9 mouse cellular contexts compared by ENCODE assay signal in the genomic region with DNA sequence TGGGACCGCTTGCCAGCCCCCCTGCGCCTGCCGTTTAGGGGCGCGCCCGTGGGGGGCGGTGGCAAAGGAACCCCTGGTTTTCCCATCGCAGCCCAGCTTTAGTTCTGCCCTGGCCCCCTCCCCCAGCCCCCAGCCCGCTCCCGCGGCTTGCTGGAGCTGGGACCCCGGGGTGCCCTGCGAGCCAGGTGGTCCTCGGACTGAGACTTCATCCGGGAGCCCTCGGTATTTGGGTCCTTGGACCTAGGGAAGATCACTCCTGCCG. TPM values are rescaled to one million over a fixed set of nuclear protein-coding genes. Genes with fewer than 3 reads are reported as not detected.
DNase-seq lines count a peak whose midpoint lies in the region; ATAC-seq and TF ChIP-seq lines count a peak whose summit lies in the region.
"Had no signal": no experiment of that assay in that cellular context is flagged by ENCODE, and none has a peak within 500 bp of the region (broad histone marks: within the 10 kb centered on the region; RNA-seq: fewer than 3 reads in every experiment).

No protein-coding gene starts in this region.

- H3K9ac ChIP-seq in kidney, postnatal 0 days (ENCODE audit: low read depth, low read length) = peak overlapping the region; percentile 31; the same call in 1 of the 2 replicates
- H3K9ac ChIP-seq in embryonic facial prominence, embryonic 14.5 days (ENCODE audit: low read depth, low read length) = peak overlapping the region; percentile 46
- peak overlapping the region; percentile 86 for H3K9ac ChIP-seq in hindbrain, embryonic 16.5 days (ENCODE audit: low read depth, low read length)
- H3K9ac ChIP-seq in neural tube, embryonic 12.5 days = peak overlapping the region; percentile 61

- H3K36me3 ChIP-seq in kidney, postnatal 0 days (ENCODE audit: insufficient read depth, low read length) = no peaks in the 10 kb centered on the region
- no peaks in the 10 kb centered on the region for H3K36me3 ChIP-seq in embryonic facial prominence, embryonic 14.5 days (ENCODE audit: control insufficient read depth, insufficient read depth, low read length)
- H3K36me3 ChIP-seq in hindbrain, embryonic 16.5 days (ENCODE audit: control insufficient read depth, insufficient read depth, low read length) = no peaks in the 10 kb centered on the region
- H3K36me3 ChIP-seq in neural tube, embryonic 12.5 days = no peaks in the 10 kb centered on the region

- no peaks in the 10 kb centered on the region for H3K9me3 ChIP-seq in kidney, postnatal 0 days (replicated peaks; ENCODE audit: low read length)
- no peaks in the 10 kb centered on the region for H3K9me3 ChIP-seq in embryonic facial prominence, embryonic 14.5 days (ENCODE audit: control insufficient read depth, low read length)
- H3K9me3 ChIP-seq in hindbrain, embryonic 16.5 days (ENCODE audit: control insufficient read depth, low read length) = no peaks in the 10 kb centered on the region
- H3K9me3 ChIP-seq in neural tube, embryonic 12.5 days = no peaks in the 10 kb centered on the region

- peak overlapping the region; percentile 26 for H3K4me3 ChIP-seq in kidney, postnatal 0 days (replicated peaks; ENCODE audit: low read depth, low read length)
- H3K4me3 ChIP-seq in embryonic facial prominence, embryonic 14.5 days (ENCODE audit: low read depth, low read length) = peak overlapping the region; percentile 47
- H3K4me3 ChIP-seq in hindbrain, embryonic 16.5 days (ENCODE audit: low read length) = peak overlapping the region; percentile 66
- peak overlapping the region; percentile 43 for H3K4me3 ChIP-seq in neural tube, embryonic 12.5 days

- peak overlapping the region; percentile 53 for H3K4me2 ChIP-seq in kidney, postnatal 0 days (ENCODE audit: low read length)
- peak overlapping the region; percentile 82 for H3K4me2 ChIP-seq in embryonic facial prominence, embryonic 14.5 days (ENCODE audit: low read depth, low read length)
- H3K4me2 ChIP-seq in hindbrain, embryonic 16.5 days (ENCODE audit: low read length) = peak overlapping the region; percentile 78
- peak overlapping the region; percentile 66 for H3K4me2 ChIP-seq in neural tube, embryonic 12.5 days (replicated peaks)

- H3K27me3 ChIP-seq in kidney, postnatal 0 days (ENCODE audit: insufficient read depth, low read length) = peaks cover 43% of the 10 kb centered on the region
- H3K27me3 ChIP-seq in embryonic facial prominence, embryonic 14.5 days (replicated peaks; ENCODE audit: control insufficient read depth, insufficient read depth, low read length) = peaks cover 47% of the 10 kb centered on the region
- peaks cover 16% of the 10 kb centered on the region for H3K27me3 ChIP-seq in hindbrain, embryonic 16.5 days (replicated peaks; ENCODE audit: control insufficient read depth, insufficient read depth, low read length)
- peaks cover 52% of the 10 kb centered on the region for H3K27me3 ChIP-seq in neural tube, embryonic 12.5 days (replicated peaks)

- 2% methylated on average over 13 of the region's 17 CpGs for WGBS in kidney, postnatal 0 days
- WGBS in embryonic facial prominence, embryonic 14.5 days = 2% methylated on average over 12 of the region's 17 CpGs
- 0% methylated on average over 15 of the region's 17 CpGs for WGBS in hindbrain, embryonic 16.5 days
- 1% methylated on average over 17 of the region's 17 CpGs for WGBS in neural tube, embryonic 12.5 days

- H3K27ac ChIP-seq in kidney, postnatal 0 days = no peak overlapping the region
- no peak overlapping the region for H3K27ac ChIP-seq in embryonic facial prominence, embryonic 14.5 days (replicated peaks; ENCODE audit: low read depth, low read length)
- peak overlapping the region; percentile 69 for H3K27ac ChIP-seq in hindbrain, embryonic 16.5 days (ENCODE audit: low read depth, low read length)
- no peak overlapping the region for H3K27ac ChIP-seq in neural tube, embryonic 12.5 days

- TF ChIP-seq CTCF in kidney, postnatal 0 days (IDR thresholded peaks at IDR 0.05; ENCODE audit: low read depth) = no peak

- H3K4me1 ChIP-seq in kidney, postnatal 0 days (replicated peaks; ENCODE audit: insufficient read depth, low read length) = peaks cover 9% of the 10 kb centered on the region
- H3K4me1 ChIP-seq in embryonic facial prominence, embryonic 14.5 days (ENCODE audit: control insufficient read depth, insufficient read depth, low read length) = no peaks in the 10 kb centered on the region; the same call in 1 of the 2 replicates
- peaks cover 24% of the 10 kb centered on the region for H3K4me1 ChIP-seq in hindbrain, embryonic 16.5 days (ENCODE audit: control insufficient read depth, insufficient read depth, low read depth, low read length)
- H3K4me1 ChIP-seq in neural tube, embryonic 12.5 days = peaks cover 35% of the 10 kb centered on the region

- DNase-seq in kidney, postnatal 0 days (ENCODE audit: low spot score) = no peak
- no peak for DNase-seq in kidney, postnatal 36 days
- no peak for DNase-seq in embryonic facial prominence, embryonic 14.5 days (ENCODE audit: low spot score)
- no peak for DNase-seq in adrenal gland, adult 18-20 months (ENCODE audit: low spot score in 2 of 2)
- DNase-seq in gastrocnemius, postnatal 36 days = no peak
- DNase-seq in embryo, embryonic 11 days = no peak
- DNase-seq: thymus, adult 2 months had no signal

- no peak for ATAC-seq in kidney, postnatal 0 days (replicated peaks; ENCODE audit: low FRiP score, low read depth)
- ATAC-seq in embryonic facial prominence, embryonic 14.5 days (ENCODE audit: low read depth) = no peak
- no peak for ATAC-seq in hindbrain, embryonic 16.5 days
- no peak for ATAC-seq in neural tube, embryonic 12.5 days (ENCODE audit: low FRiP score, low read depth)

- intact Hi-C loops in gastrocnemius, postnatal 36 days (cut with DNase I) = no loop called here

RNA-seq across cellular contexts. Expression of a gene that starts 4.2 kb away (rescaled TPM):
- 0.09 and 0.24 TPM in 2 replicates for polyA plus RNA-seq in kidney, postnatal 0 days (2015; fragmentation: Nextera tagmentation; extraction: Ambion mirVana)
- polyA plus RNA-seq in embryonic facial prominence, embryonic 14.5 days (2014; fragmentation: Nextera tagmentation; extraction: Ambion mirVana) = 0.86 and 1.1 TPM in 2 replicates
- 10.8 and 17.7 TPM in 2 replicates for polyA plus RNA-seq in hindbrain, embryonic 16.5 days (2015; fragmentation: Nextera tagmentation; extraction: Ambion mirVana)
- polyA plus RNA-seq in neural tube, embryonic 12.5 days (2016; fragmentation: Nextera tagmentation; extraction: Ambion mirVana) = 6.4 and 6.5 TPM in 2 replicates
- total RNA-seq in adrenal gland, adult 18-20 months (2021) = 1 to 10 TPM in 1 of 2 experiments, under 1 TPM in 1; 0.53 to 1.3 TPM
- not detected for total RNA-seq in gastrocnemius, postnatal 36 days (2021)

RNA-seq across cellular contexts. Expression of a gene that starts 31.2 kb away (rescaled TPM):
- 2,817 and 2,959 TPM in 2 replicates for polyA plus RNA-seq in kidney, postnatal 0 days (2015; fragmentation: Nextera tagmentation; extraction: Ambion mirVana)
- polyA plus RNA-seq in embryonic facial prominence, embryonic 14.5 days (2014; fragmentation: Nextera tagmentation; extraction: Ambion mirVana) = 5.3 and 5.4 TPM in 2 replicates
- 11.7 and 15.7 TPM in 2 replicates for polyA plus RNA-seq in hindbrain, embryonic 16.5 days (2015; fragmentation: Nextera tagmentation; extraction: Ambion mirVana)
- polyA plus RNA-seq in neural tube, embryonic 12.5 days (2016; fragmentation: Nextera tagmentation; extraction: Ambion mirVana) = 1.8 and 2.2 TPM in 2 replicates
- total RNA-seq in adrenal gland, adult 18-20 months (2021) = 1 to 10 TPM; 4.5 to 8.9 TPM
- 1 to 10 TPM; 1.4 to 2.6 TPM for total RNA-seq in gastrocnemius, postnatal 36 days (2021)

Comparison
In these comparisons a context has a peak if more than half of its experiments do, and no peak if none do; other contexts are left out.
1. H3K9ac ChIP-seq: peak in every context shown above with its lines; median percentile 86 in hindbrain, embryonic 16.5 days; 61 in neural tube, embryonic 12.5 days; 46 in embryonic facial prominence, embryonic 14.5 days; 31 in kidney, postnatal 0 days.
2. RNA of a gene that starts 31.2 kb away (polyA plus RNA-seq): 2,817 to 2,959 TPM in kidney, postnatal 0 days; 11.7 to 15.7 TPM in hindbrain, embryonic 16.5 days, 5.3 to 5.4 TPM in embryonic facial prominence, embryonic 14.5 days and 1.8 to 2.2 TPM in neural tube, embryonic 12.5 days; every median in the first group is over 100 times any median in the second.
3. Peak in every context shown above with its lines, with median percentiles within 50 percentile points of each other: H3K4me2 ChIP-seq and H3K4me3 ChIP-seq.